Mouse (Mus musculus): ENCODE results near the gene Gm17124. TPM values are rescaled to one million over a fixed set of nuclear protein-coding genes. Genes with fewer than 3 reads are reported as not detected.
"Not testable (repeated sequence)": the region's sequence is repeated elsewhere in the genome, so short reads cannot be mapped to it uniquely, and the experiment has no call there.

The Gm17124 gene
- total RNA-seq (2021), result not detected
- long read RNA-seq, result 0 reads

- not testable (repeated sequence) for DNase-seq (ENCODE audit: low spot score in 2 of 2)
Observed at GRCm38 (mm10) chr14:42599782-42600181, at the start of gene Gm17124. TSS of gene Gm17124 (minus strand) at chr14:42599882.

- not testable (repeated sequence) for DNase-seq (ENCODE audit: low spot score in 2 of 2)
Observed at GRCm38 (mm10) chr14:42641817-42642216, 42.1 kb upstream of the Gm17124 start, which contains the start of gene Gm3633. TSS of gene Gm3633 (minus strand) at chr14:42641917.

Small RNA genes lying within 50 kb of the gene (microRNA-seq; reads per million reads assigned to microRNA genes)
- gene Gm23620 (0 reads per million in 2 experiments), gene Gm25228 (0 reads per million in 2 experiments)

Other genes with a start within 250 kb of the Gm17124 start
- gene Gm8005, start 160.2 kb downstream of the Gm17124 start, total RNA-seq (2021), result not detected
- not detected for gene Gm8011, start 136.0 kb downstream of the Gm17124 start, total RNA-seq (2021)
- gene Gm8020, start 97.5 kb downstream of the Gm17124 start, total RNA-seq (2021), result not detected
- gene Gm8024, start 75.6 kb downstream of the Gm17124 start, total RNA-seq (2021), result not detected
- not detected for gene Gm3633, start 42.0 kb upstream of the Gm17124 start, total RNA-seq (2021)
- not detected for gene Gm10378, start 56.1 kb upstream of the Gm17124 start, total RNA-seq (2021)
- not detected for gene Gm3015, start 168.9 kb upstream of the Gm17124 start, total RNA-seq (2021)
- gene Gm10377, start 198.1 kb upstream of the Gm17124 start, total RNA-seq (2021), result not detected

All from layer of hippocampus, adult 18-20 months (tissue).